Mouse (Mus musculus) kidney, postnatal 0 days (tissue): ENCODE results near the gene Nhlh2. TPM values are rescaled to one million over a fixed set of nuclear protein-coding genes. Genes with fewer than 3 reads are reported as not detected.

ENCODE experiments used
- ATAC-seq: fragments of 200-750 bp; cut with Nextera tagmentation; replicated peaks from 2 replicates; pipeline ENCODE4 v1.8.0; 2017; ENCODE audit warnings: low read depth, moderate number of reproducible peaks, moderate TSS enrichment, moderate library complexity; ENCODE audit not compliant: low FRiP score
- DNase-seq: peaks from one replicate; pipeline ENCODE4 v3.0.0-alpha.2; 2016; ENCODE audit warnings: low spot score
- H3K27ac ChIP-seq: fragments of 300-500 bp; sonication (generic); 2 replicates; pipeline ENCODE4 v1.5.1; 2014; ENCODE audit warnings: mild to moderate bottlenecking
- H3K27me3 ChIP-seq: fragments of 300-500 bp; sonication (generic); 2 replicates; pipeline ENCODE4 v1.6.1; 2014; ENCODE audit warnings: low read length, mixed read lengths; ENCODE audit not compliant: insufficient read depth
- H3K36me3 ChIP-seq: fragments of 300-500 bp; sonication (generic); 2 replicates; pipeline ENCODE4 v1.6.1; 2014; ENCODE audit warnings: low read length, mixed read lengths; ENCODE audit not compliant: insufficient read depth
- H3K4me1 ChIP-seq: fragments of 300-500 bp; sonication (generic); replicated peaks from 2 replicates; pipeline ENCODE4 v1.6.1; 2014; ENCODE audit warnings: antibody characterized with exemption, low read length, mixed read lengths; ENCODE audit not compliant: insufficient read depth
- H3K4me2 ChIP-seq: fragments of 300-500 bp; sonication (generic); 2 replicates; pipeline ENCODE4 v1.6.1; 2014; ENCODE audit warnings: mild to moderate bottlenecking, low read length, moderate library complexity, mixed read lengths
- H3K4me3 ChIP-seq: fragments of 300-500 bp; sonication (generic); replicated peaks from 2 replicates; pipeline ENCODE4 v1.5.1; 2014; ENCODE audit warnings: low read depth, low read length
- H3K9ac ChIP-seq: fragments of 300-500 bp; sonication (generic); 2 replicates; pipeline ENCODE4 v1.6.1; 2014; ENCODE audit warnings: low read depth, low read length
- H3K9me3 ChIP-seq: fragments of 300-500 bp; sonication (generic); replicated peaks from 2 replicates; pipeline ENCODE4 v1.6.1; 2016; ENCODE audit warnings: low read length, inconsistent platforms, mixed read lengths
- CTCF ChIP-seq: IDR thresholded peaks from 2 replicates; pipeline ENCODE4 v1.5.1; 2016; ENCODE audit warnings: antibody characterized with exemption, low read depth, mild to moderate bottlenecking, moderate library complexity
- whole genome bisulfite sequencing: fragments of 180-500 bp; shearing (Covaris S2); extraction: QIAGEN DNeasy Blood & Tissue Kit; methylation state at CpG from one replicate; pipeline ENCODE4 v1.1.7; 2014; 5-methylcytosine and 5-hydroxymethylcytosine counted together
- polyA plus RNA-seq: library from polyadenylated mRNA; unstranded; fragments of >200 nt; fragmentation: Nextera tagmentation; extraction: Ambion mirVana; gene quantifications from 2 replicates; pipeline ENCODE4 v1.2.1, GENCODE M21; 2015

Nhlh2 gene
- polyA plus RNA-seq, 1 experiment from 2014 or later = not detected

DNA sequence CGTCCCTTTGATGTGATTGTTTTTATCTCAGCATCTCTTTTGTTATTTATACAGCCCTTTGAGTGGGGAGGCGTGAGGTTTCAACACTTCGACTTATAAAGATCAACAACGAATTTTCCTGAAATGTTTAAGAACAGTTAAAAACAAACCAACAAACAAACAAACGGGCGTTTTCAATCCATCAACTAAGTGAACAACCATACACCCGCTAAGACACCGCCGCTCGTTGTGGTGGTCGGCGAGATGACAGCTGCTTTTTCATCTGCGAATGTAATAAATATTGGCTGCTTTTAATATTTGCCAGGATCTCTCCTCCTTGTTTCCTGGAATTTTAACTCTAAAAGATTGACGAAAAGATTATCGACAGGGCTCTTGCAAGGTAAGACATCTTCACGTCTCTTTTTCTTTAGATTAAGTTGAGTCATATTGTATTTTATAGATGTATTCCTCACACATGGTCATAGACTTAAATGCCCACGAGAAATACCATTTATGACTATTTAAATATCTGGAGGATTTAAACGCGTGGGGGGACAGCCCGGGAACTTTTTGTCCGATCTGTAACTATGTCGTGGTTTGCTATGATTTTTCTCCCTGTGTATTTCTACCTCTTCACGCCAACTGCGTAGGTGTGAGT, 923 bp downstream of the Nhlh2 start:
- Histone ChIP-seq H3K4me2 (peak overlapping the region; percentile 48; the same call in 1 of the 2 replicates), H3K9ac (no peak overlapping the region), H3K27ac (no peak overlapping the region), H3K4me1 (peaks cover 14% of the 10 kb centered on the region), H3K27me3 (peaks cover 68% of the 10 kb centered on the region), H3K9me3 (no peaks in the 10 kb centered on the region), H3K4me3 (peak overlapping the region; percentile 26; the same call in 1 of the 2 replicates), H3K36me3 (no peaks in the 10 kb centered on the region)
- 5% methylated on average over 24 of the region's 24 CpGs for WGBS
- ATAC-seq (no peak), DNase-seq (no peak)
- TF ChIP-seq CTCF = no peak

DNA sequence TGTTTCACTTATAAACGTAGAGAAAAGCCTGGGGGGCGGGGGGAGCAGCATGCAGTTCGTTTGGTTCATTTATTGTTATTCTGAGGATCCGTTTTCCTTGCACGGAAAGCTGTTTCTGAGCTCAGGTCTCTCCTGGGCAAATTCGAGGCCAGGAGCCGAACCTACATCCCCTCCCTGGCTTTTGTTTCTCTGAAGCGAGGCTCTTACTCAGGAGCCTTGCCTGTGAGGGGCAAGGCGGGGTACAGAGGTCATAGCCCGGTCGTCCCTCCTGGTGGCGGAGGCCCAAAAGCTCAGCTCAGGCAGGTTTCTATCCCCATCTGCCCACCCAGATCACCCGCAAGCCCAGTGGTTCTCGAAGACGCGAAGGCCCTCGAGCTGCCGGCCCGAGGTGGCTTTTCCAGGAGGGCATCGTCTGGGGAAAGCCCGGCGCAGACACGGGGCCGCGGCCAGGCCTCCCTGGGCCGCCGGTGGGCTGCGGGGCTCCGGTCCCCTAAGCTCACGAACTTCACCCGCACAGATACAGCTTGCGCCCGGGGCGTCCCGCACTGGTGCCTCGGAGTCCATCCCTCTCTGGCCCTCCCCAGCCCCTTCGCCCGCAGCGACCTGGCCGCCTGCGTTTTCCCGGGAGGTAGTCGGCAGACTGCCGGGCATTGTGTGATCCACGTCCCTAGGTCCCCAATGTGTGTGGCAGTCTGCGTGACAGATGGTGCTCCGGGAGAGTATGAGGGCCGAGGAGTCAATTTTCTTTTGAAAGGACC, 1.6 kb downstream of the Nhlh2 start:
- WGBS = 1% methylated on average over 48 of the region's 48 CpGs
- H3K4me2 ChIP-seq = peak overlapping the region; percentile 48
- ATAC-seq (no peak), DNase-seq (peak; percentile 8)
- no peak for TF ChIP-seq CTCF
- H3K4me1 ChIP-seq = peaks cover 14% of the 10 kb centered on the region
- H3K9me3 ChIP-seq = no peaks in the 10 kb centered on the region
- H3K27me3 ChIP-seq = peaks cover 72% of the 10 kb centered on the region
- H3K27ac ChIP-seq = no peak overlapping the region
- 0 out of 2 replicates have a peak overlapping the region, but pooled peaks have one; percentile 18 for H3K9ac ChIP-seq
- H3K36me3 ChIP-seq = no peaks in the 10 kb centered on the region
- H3K4me3 ChIP-seq = peak overlapping the region; percentile 26

DNA sequence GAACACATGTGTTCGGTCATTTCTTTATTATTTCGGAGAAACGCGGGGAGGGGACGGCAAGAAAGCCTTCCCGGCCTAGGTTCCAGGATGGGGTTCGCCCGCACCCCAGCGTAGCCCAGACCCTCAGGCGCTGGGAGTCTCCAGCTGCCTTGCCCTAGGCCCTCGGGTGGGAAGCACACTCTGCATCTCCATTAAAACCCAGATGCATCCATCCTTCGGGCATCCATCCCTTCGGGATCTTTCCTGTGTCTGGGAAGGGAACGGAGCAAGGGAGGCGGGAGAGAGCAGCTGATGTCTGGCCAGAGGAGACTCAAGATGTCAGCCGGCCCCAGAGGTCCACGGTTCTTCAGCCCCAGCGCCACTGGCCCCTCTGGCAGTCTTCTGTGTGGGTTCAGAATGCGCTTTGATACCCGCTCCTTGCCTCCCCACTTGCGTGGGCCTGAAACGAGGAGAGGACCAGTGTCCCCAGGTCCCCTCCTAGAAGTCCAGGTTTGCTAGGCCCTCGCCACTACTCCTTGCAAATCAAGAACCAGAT, 2.3 kb downstream of the Nhlh2 start:
- Histone ChIP-seq H3K9me3 (no peaks in the 10 kb centered on the region), H3K27ac (no peak overlapping the region), H3K4me2 (peak overlapping the region; percentile 54), H3K9ac (no peak overlapping the region), H3K4me1 (peaks cover 14% of the 10 kb centered on the region), H3K36me3 (no peaks in the 10 kb centered on the region), H3K4me3 (peak overlapping the region; percentile 26), H3K27me3 (peaks cover 77% of the 10 kb centered on the region)
- WGBS = 5% methylated on average over 23 of the region's 23 CpGs
- DNase-seq = peak; percentile 5
- no peak for ATAC-seq
- no peak for TF ChIP-seq CTCF

DNA sequence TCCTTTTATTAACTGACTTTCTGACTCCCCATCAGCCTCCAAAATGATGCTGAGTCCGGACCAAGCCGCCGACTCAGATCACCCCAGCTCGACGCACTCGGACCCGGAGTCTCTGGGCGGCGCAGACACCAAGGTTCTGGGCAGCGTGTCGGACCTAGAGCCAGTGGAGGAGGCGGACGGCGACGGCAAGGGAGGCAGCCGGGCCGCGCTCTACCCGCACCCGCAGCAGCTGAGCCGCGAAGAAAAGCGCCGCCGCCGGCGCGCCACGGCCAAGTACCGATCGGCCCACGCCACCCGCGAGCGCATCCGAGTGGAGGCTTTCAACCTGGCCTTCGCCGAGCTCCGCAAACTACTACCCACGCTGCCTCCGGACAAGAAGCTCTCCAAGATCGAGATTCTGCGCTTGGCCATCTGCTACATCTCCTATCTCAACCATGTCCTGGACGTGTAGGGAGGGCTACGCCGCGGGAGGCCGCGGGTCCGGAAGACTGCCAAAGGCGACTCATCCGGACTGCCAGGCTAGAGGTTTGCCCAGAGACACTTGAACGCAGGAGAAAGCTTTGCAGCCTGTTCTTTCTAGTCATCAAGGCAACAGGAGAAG, 2.8 kb downstream of the Nhlh2 start:
- no peak overlapping the region for H3K9ac ChIP-seq
- H3K36me3 ChIP-seq = no peaks in the 10 kb centered on the region
- peaks cover 14% of the 10 kb centered on the region for H3K4me1 ChIP-seq
- H3K27me3 ChIP-seq = peaks cover 78% of the 10 kb centered on the region
- H3K4me2 ChIP-seq = peak overlapping the region; percentile 54
- DNase-seq (peak; percentile 8), ATAC-seq (no peak)
- no peak overlapping the region for H3K27ac ChIP-seq
- 1% methylated on average over 53 of the region's 53 CpGs for WGBS
- H3K4me3 ChIP-seq = peak overlapping the region; percentile 26
- H3K9me3 ChIP-seq = no peaks in the 10 kb centered on the region
- TF ChIP-seq CTCF = no peak

DNA sequence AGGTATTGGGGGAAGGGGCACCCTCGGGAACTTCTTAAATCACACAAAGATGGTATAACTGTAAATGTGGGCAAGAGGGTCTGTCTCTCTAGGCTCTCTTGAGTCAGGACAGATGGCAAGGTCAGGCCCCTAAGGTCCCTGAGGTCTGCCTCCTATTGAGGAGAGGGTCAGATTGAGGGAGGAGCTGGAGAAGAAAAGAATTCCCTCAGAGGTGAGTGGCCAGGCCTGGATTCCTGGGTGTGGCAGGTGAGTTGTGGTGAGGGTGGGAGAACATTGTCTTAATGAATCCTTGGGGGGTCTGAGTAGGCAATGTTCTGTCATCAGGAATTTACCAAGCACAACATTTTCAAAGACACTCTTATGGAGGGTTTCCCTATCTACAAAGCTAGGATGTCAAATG, 10.7 kb downstream of the Nhlh2 start:
- Histone ChIP-seq H3K9me3 (no peaks in the 10 kb centered on the region), H3K27ac (no peak overlapping the region), H3K4me1 (no peaks in the 10 kb centered on the region), H3K4me3 (no peak overlapping the region), H3K9ac (no peak overlapping the region), H3K36me3 (no peaks in the 10 kb centered on the region), H3K27me3 (peaks cover 33% of the 10 kb centered on the region), H3K4me2 (no peak overlapping the region)
- ATAC-seq (no peak), DNase-seq (no peak)
- WGBS = 70% methylated on average over 1 of the region's 1 CpGs
- no peak for TF ChIP-seq CTCF

DNA sequence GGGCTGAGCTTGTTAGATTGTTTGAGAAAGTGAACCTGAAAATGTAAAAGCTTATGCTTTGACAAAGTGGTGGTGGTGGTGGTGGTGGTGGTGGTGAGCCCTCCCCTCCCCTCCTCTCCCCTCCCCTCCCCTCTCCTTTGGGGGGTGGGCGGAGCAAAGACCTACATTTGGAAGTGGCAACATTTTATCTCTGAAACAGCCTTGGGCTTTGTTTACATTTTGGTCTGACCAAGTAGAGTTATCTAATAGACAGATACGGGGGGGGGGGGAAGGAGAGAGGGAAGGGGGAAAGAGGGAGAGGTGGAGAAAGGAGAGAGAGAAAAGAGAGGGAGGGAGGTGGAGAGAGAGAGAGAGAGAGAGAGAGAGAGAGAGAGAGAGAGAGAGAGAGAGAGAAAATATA, 12.8 kb downstream of the Nhlh2 start:
- Histone ChIP-seq H3K27ac (no peak overlapping the region), H3K9me3 (no peaks in the 10 kb centered on the region), H3K9ac (no peak overlapping the region), H3K27me3 (peaks cover 18% of the 10 kb centered on the region), H3K4me3 (no peak overlapping the region), H3K36me3 (no peaks in the 10 kb centered on the region), H3K4me2 (no peak overlapping the region), H3K4me1 (no peaks in the 10 kb centered on the region)
- 26% methylated on average over 2 of the region's 2 CpGs for WGBS
- TF ChIP-seq CTCF = no peak
- ATAC-seq (no peak), DNase-seq (no peak)
